Mouse (Mus musculus): ENCODE measurements around the gene Zfand3.

DNA sequence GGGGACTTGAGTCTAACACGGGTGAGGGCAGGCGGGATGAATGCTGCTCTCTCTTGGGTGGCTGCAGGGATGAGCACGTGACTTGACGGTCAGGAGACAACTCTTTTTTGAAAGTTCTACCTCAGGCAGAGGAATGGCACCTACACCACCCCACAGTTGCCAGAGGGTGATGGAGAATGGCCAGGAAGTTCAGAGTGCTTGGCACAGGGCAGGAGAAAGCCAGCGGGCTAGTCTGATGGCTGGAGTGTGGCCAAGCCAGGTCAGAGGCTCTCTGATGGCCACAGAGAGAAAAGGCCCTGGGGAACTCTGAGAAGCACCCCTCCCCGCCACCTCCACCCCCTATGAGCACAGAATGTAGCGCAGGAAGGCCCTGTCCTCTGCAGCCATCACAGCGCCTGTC is 205.7 kb downstream of the Zfand3 start:
- TF ChIP-seq POLR2A (IDR thresholded peaks at IDR 0.05; ENCODE audit: low read depth, low read length) (no peak), CTCF (IDR thresholded peaks at IDR 0.05; ENCODE audit: extremely low read depth, insufficient read length, insufficient replicate concordance, low read depth, low read length) (no peak)

Data from small intestine, adult 2 months (tissue).